Mouse (Mus musculus): ENCODE data around the gene Kirrel3.

Gene Kirrel3

GRCm38 (mm10) chr9:34987422-34988148 lies 501.9 kb downstream of the Kirrel3 start:
- DNase-seq (ENCODE audit: low spot score), result no peak

GRCm38 (mm10) chr9:34988683-34989082 lies 503.0 kb downstream of the Kirrel3 start:
- no peak for DNase-seq (ENCODE audit: low spot score)

- DNase-seq (ENCODE audit: low spot score), result no peak
These were observed 506.5 kb downstream of the Kirrel3 start for GRCm38 (mm10) chr9:34992201-34992600.

GRCm38 (mm10) chr9:34993467-34994211 lies 507.9 kb downstream of the Kirrel3 start:
- DNase-seq (ENCODE audit: low spot score), result peak; percentile 83

GRCm38 (mm10) chr9:34995078-34995477 lies 509.4 kb downstream of the Kirrel3 start:
- DNase-seq (ENCODE audit: low spot score), result no peak

- DNase-seq (ENCODE audit: low spot score), result peak; percentile 27
These were observed 510.1 kb downstream of the Kirrel3 start for GRCm38 (mm10) chr9:34995660-34996378.

- no peak for DNase-seq (ENCODE audit: low spot score)
These were observed 512.5 kb downstream of the Kirrel3 start for GRCm38 (mm10) chr9:34997880-34998865.

- no peak for DNase-seq (ENCODE audit: low spot score)
These were observed 518.4 kb downstream of the Kirrel3 start for GRCm38 (mm10) chr9:35004113-35004512.

- no peak for DNase-seq (ENCODE audit: low spot score)
These were observed 522.1 kb downstream of the Kirrel3 start for GRCm38 (mm10) chr9:35007697-35008341.

GRCm38 (mm10) chr9:35016762-35017161 lies 531.1 kb downstream of the Kirrel3 start:
- no peak for DNase-seq (ENCODE audit: low spot score)

- no peak for DNase-seq (ENCODE audit: low spot score)
These were observed 531.9 kb downstream of the Kirrel3 start for GRCm38 (mm10) chr9:35017563-35017962.

GRCm38 (mm10) chr9:35018056-35018455 lies 532.4 kb downstream of the Kirrel3 start:
- no peak for DNase-seq (ENCODE audit: low spot score)

GRCm38 (mm10) chr9:35019372-35019771 lies 533.7 kb downstream of the Kirrel3 start:
- DNase-seq (ENCODE audit: low spot score), result no peak

GRCm38 (mm10) chr9:35020015-35020653 lies 534.4 kb downstream of the Kirrel3 start:
- no peak for DNase-seq (ENCODE audit: low spot score)

GRCm38 (mm10) chr9:35021744-35022143 lies 536.0 kb downstream of the Kirrel3 start:
- DNase-seq (ENCODE audit: low spot score), result no peak

- no peak for DNase-seq (ENCODE audit: low spot score)
These were observed 539.1 kb downstream of the Kirrel3 start for GRCm38 (mm10) chr9:35024591-35025496.

GRCm38 (mm10) chr9:35026311-35026710 lies 540.6 kb downstream of the Kirrel3 start:
- DNase-seq (ENCODE audit: low spot score), result no peak

- DNase-seq (ENCODE audit: low spot score), result no peak
These were observed 541.2 kb downstream of the Kirrel3 start for GRCm38 (mm10) chr9:35026897-35027311.

- DNase-seq (ENCODE audit: low spot score), result no peak
These were observed 541.8 kb downstream of the Kirrel3 start for GRCm38 (mm10) chr9:35027382-35027997.

Measured in ovary, postnatal 36 days (tissue).